Mouse (Mus musculus) G1E (cell line): ENCODE measurements around the gene Cdk14. TPM values are rescaled to one million over a fixed set of nuclear protein-coding genes. Genes with fewer than 3 reads are reported as not detected.

ENCODE experiments used
- ATAC-seq: 2 replicates; pipeline ENCODE4 v1.8.0; 2016; ENCODE audit warnings: mild to moderate bottlenecking; ENCODE audit not compliant: insufficient number of reproducible peaks, poor library complexity, low FRiP score, severe bottlenecking; ENCODE audit errors: extremely low read depth
- DNase-seq: peaks from one replicate; pipeline ENCODE4 v3.0.0; 2012; ENCODE audit warnings: low spot score
- H3K27me3 ChIP-seq: 2 replicates; pipeline ENCODE4 v1.6.1; 2012; ENCODE audit warnings: mild to moderate bottlenecking, low read length, inconsistent platforms; ENCODE audit not compliant: insufficient read depth
- H3K36me3 ChIP-seq: replicated peaks from 2 replicates; pipeline ENCODE3; 2012; ENCODE audit warnings: mild to moderate bottlenecking, inconsistent platforms
- H3K4me1 ChIP-seq: 2 replicates; pipeline ENCODE4 v1.6.1; 2012; ENCODE audit warnings: low read depth, low read length, inconsistent platforms, mixed read lengths; ENCODE audit not compliant: insufficient read depth
- H3K4me3 ChIP-seq: 2 replicates; pipeline ENCODE4 v1.5.1; 2012; ENCODE audit warnings: low read depth, mild to moderate bottlenecking, inconsistent platforms, low read length, moderate library complexity, mixed read lengths
- H3K9me3 ChIP-seq: replicated peaks from 2 replicates; pipeline ENCODE4 v1.6.1; 2012; ENCODE audit warnings: inconsistent platforms
- CTCF ChIP-seq: IDR thresholded peaks from 2 replicates; pipeline ENCODE4 v1.5.1; 2012; ENCODE audit warnings: low read depth, low read length, inconsistent platforms, mixed read lengths
- GATA1 ChIP-seq: IDR thresholded peaks from 2 replicates; pipeline ENCODE4 v1.6.1; 2012; ENCODE audit warnings: borderline replicate concordance, low read length, inconsistent platforms, mixed read lengths
- GATA2 ChIP-seq: IDR thresholded peaks from 2 replicates; pipeline ENCODE4 v1.6.1; 2012; ENCODE audit warnings: low read depth, low read length, inconsistent platforms, borderline replicate concordance
- POLR2AphosphoS5 ChIP-seq: IDR thresholded peaks from 2 replicates; pipeline ENCODE4 v1.6.1; 2012; ENCODE audit warnings: low read depth, low read length, inconsistent platforms; ENCODE audit not compliant: insufficient replicate concordance
- TAL1 ChIP-seq: conservative IDR thresholded peaks from 2 replicates; pipeline ENCODE4 v1.6.1; 2012; ENCODE audit warnings: low read depth, low read length, inconsistent platforms, mixed read lengths
- polyA plus RNA-seq: library from polyadenylated mRNA; stranded (reverse); fragments of >175 nt; gene quantifications from 2 replicates; pipeline ENCODE4 v1.2.3, GENCODE M21; 2012
- total RNA-seq, 2 experiments: library from RNA; stranded (forward) in 1 of 2; stranded (reverse) in 1 of 2; fragments of 200-1000 nt in 1 of 2; fragments of >200 nt in 1 of 2; fragmentation: Nextera tagmentation in 1 of 2; gene quantifications; 2 replicates each; pipeline ENCODE4 v1.2.3; 2014 to 2017

The Cdk14 gene
- total and polyA plus RNA-seq, 3 experiments: 0.98 TPM; not detected in 2

GRCm38 (mm10) chr5:5326716-5327115 lies 93.4 kb downstream of the Cdk14 start:
- no peak for ATAC-seq
- Histone ChIP-seq H3K36me3 (no peaks in the 10 kb centered on the region), H3K9me3 (no peaks in the 10 kb centered on the region), H3K4me1 (peaks cover 4% of the 10 kb centered on the region; the same call in 1 of the 2 replicates), H3K27me3 (no peaks in the 10 kb centered on the region), H3K4me3 (no peak overlapping the region)
- TF ChIP-seq TAL1: no peak
- no peak for TF ChIP-seq GATA1
- TF ChIP-seq POLR2AphosphoS5: no peak
- no peak for TF ChIP-seq CTCF
- TF ChIP-seq GATA2: no peak
- DNase-seq: no peak

DNA sequence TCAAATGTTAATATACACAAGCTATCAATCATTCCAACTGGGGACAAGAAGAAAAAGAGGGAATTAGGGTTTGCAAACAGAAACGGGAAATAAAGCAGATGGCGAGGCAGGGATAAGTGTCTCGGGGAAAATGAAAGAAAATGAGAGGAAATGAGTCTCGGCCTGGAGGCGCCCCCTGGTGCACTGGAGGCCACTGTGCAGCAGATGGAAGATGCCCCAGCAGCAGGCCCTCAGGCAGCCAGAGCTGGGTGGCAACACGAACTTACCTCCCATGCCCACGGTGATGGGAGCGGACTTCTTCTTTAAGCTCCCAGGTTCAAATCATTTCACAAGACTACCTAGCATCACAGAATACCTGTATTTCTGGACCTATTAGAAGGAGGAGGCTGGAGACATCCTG lies 97.4 kb downstream of the Cdk14 start:
- Histone ChIP-seq H3K27me3 (no peaks in the 10 kb centered on the region), H3K36me3 (no peaks in the 10 kb centered on the region), H3K4me3 (no peak overlapping the region), H3K4me1 (peaks cover 9% of the 10 kb centered on the region), H3K9me3 (no peaks in the 10 kb centered on the region)
- ATAC-seq (no peak), DNase-seq (no peak)
- no peak for TF ChIP-seq GATA1
- TF ChIP-seq TAL1: no peak
- TF ChIP-seq GATA2: no peak
- TF ChIP-seq CTCF: no peak

- DNase-seq: no peak
- peaks cover 2% of the 10 kb centered on the region for H3K27me3 ChIP-seq
- no peak for ATAC-seq
- H3K4me3 ChIP-seq: no peak overlapping the region
- no peaks in the 10 kb centered on the region for H3K9me3 ChIP-seq
- H3K4me1 ChIP-seq: peaks cover 9% of the 10 kb centered on the region
- TF ChIP-seq CTCF (no peak), POLR2AphosphoS5 (no peak), GATA2 (no peak), GATA1 (no peak), TAL1 (no peak)
- H3K36me3 ChIP-seq: no peaks in the 10 kb centered on the region
These were observed 99.5 kb downstream of the Cdk14 start for GRCm38 (mm10) chr5:5320506-5321181.

- peak; percentile 73 for ATAC-seq
- H3K9me3 ChIP-seq: no peaks in the 10 kb centered on the region
- no peaks in the 10 kb centered on the region for H3K36me3 ChIP-seq
- TF ChIP-seq CTCF: no peak
- TF ChIP-seq GATA1: no peak
- no peak for TF ChIP-seq POLR2AphosphoS5
- no peak for TF ChIP-seq GATA2
- TF ChIP-seq TAL1: no peak
- H3K27me3 ChIP-seq: peaks cover 5% of the 10 kb centered on the region
- peaks cover 9% of the 10 kb centered on the region for H3K4me1 ChIP-seq
- no peak overlapping the region for H3K4me3 ChIP-seq
- DNase-seq: peak; percentile 19
These were observed 100.1 kb downstream of the Cdk14 start for GRCm38 (mm10) chr5:5319824-5320505.

GRCm38 (mm10) chr5:5314270-5314669 lies 105.8 kb downstream of the Cdk14 start:
- H3K4me1 ChIP-seq: no peaks in the 10 kb centered on the region
- DNase-seq (no peak), ATAC-seq (no peak)
- H3K36me3 ChIP-seq: no peaks in the 10 kb centered on the region
- H3K9me3 ChIP-seq: no peaks in the 10 kb centered on the region
- peaks cover 7% of the 10 kb centered on the region for H3K27me3 ChIP-seq
- no peak overlapping the region for H3K4me3 ChIP-seq
- no peak for TF ChIP-seq CTCF
- TF ChIP-seq GATA2: no peak
- TF ChIP-seq POLR2AphosphoS5: no peak
- TF ChIP-seq GATA1: no peak
- TF ChIP-seq TAL1: no peak

- Histone ChIP-seq H3K4me3 (no peak overlapping the region), H3K9me3 (no peaks in the 10 kb centered on the region), H3K4me1 (no peaks in the 10 kb centered on the region), H3K36me3 (no peaks in the 10 kb centered on the region), H3K27me3 (peaks cover 7% of the 10 kb centered on the region)
- no peak for DNase-seq
- TF ChIP-seq CTCF (no peak), TAL1 (no peak), GATA1 (no peak), POLR2AphosphoS5 (no peak), GATA2 (no peak)
- no peak for ATAC-seq
These were observed 106.8 kb downstream of the Cdk14 start for GRCm38 (mm10) chr5:5313195-5313760.
